Mouse (Mus musculus) forebrain, embryonic 11.5 days (tissue): ENCODE results near the gene Siglecf. TPM values are rescaled to one million over a fixed set of nuclear protein-coding genes. Genes with fewer than 3 reads are reported as not detected.
A peak's percentile ranks its signal among the peaks of the same experiment; 100 is the strongest.

ENCODE experiments used
- ATAC-seq: fragments of 200-750 bp; cut with Nextera tagmentation; replicated peaks from 2 replicates; pipeline ENCODE4 v1.8.0; 2017; ENCODE audit warnings: moderate TSS enrichment; ENCODE audit not compliant: low FRiP score
- DNase-seq: peaks from one replicate; pipeline ENCODE4 v3.0.0-alpha.2; 2017; ENCODE audit warnings: low spot score
- H3K27ac ChIP-seq: fragments of 300-500 bp; sonication (generic); 2 replicates; pipeline ENCODE4 v1.5.1; 2014; ENCODE audit warnings: low read depth, low read length
- H3K27me3 ChIP-seq: fragments of 300-500 bp; sonication (generic); 2 replicates; pipeline ENCODE4 v1.6.1; 2014; ENCODE audit warnings: mild to moderate bottlenecking, low read length, mixed read lengths; ENCODE audit not compliant: control insufficient read depth, insufficient read depth
- H3K36me3 ChIP-seq: fragments of 300-500 bp; sonication (generic); 2 replicates; pipeline ENCODE4 v1.6.1; 2014; ENCODE audit warnings: mild to moderate bottlenecking, low read length, moderate library complexity, mixed read lengths; ENCODE audit not compliant: control insufficient read depth, insufficient read depth
- H3K4me1 ChIP-seq: fragments of 300-500 bp; sonication (generic); replicated peaks from 2 replicates; pipeline ENCODE4 v1.6.1; 2014; ENCODE audit warnings: low read length, mixed read lengths; ENCODE audit not compliant: control insufficient read depth, insufficient read depth
- H3K4me2 ChIP-seq: fragments of 300-500 bp; sonication (generic); 2 replicates; pipeline ENCODE4 v1.6.1; 2014; ENCODE audit warnings: low read depth, mild to moderate bottlenecking, low read length, moderate library complexity, mixed read lengths; ENCODE audit not compliant: severe bottlenecking
- H3K4me3 ChIP-seq: fragments of 300-500 bp; sonication (generic); 2 replicates; pipeline ENCODE4 v1.5.1; 2014; ENCODE audit warnings: low read depth, low read length
- H3K9ac ChIP-seq: fragments of 300-500 bp; sonication (generic); 2 replicates; pipeline ENCODE4 v1.6.1; 2014; ENCODE audit warnings: low read length
- H3K9me3 ChIP-seq: fragments of 300-500 bp; sonication (generic); 2 replicates; pipeline ENCODE4 v1.6.1; 2016; ENCODE audit warnings: low read length, mixed read lengths; ENCODE audit not compliant: control insufficient read depth
- WGBS: fragments of 180-500 bp; shearing (Covaris S2); extraction: QIAGEN DNeasy Blood & Tissue Kit; methylation state at CpG from one replicate; pipeline ENCODE4 v1.1.7; 2014; 5-methylcytosine and 5-hydroxymethylcytosine counted together
- polyA plus RNA-seq: library from polyadenylated mRNA; unstranded; fragments of >200 nt; fragmentation: Nextera tagmentation; extraction: Ambion mirVana; gene quantifications from 2 replicates; pipeline ENCODE4 v1.2.1, GENCODE M21; 2014

Gene Siglecf
- 0.16 and 0.23 TPM in 2 replicates for polyA plus RNA-seq

- Histone ChIP-seq H3K27me3 (no peaks in the 10 kb centered on the region), H3K4me3 (no peak within 1 kb of the TSS), H3K9me3 (no peaks in the 10 kb centered on the region), H3K36me3 (no peaks in the 10 kb centered on the region), H3K27ac (no peak within 1 kb of the TSS), H3K4me2 (no peak within 1 kb of the TSS), H3K9ac (no peak within 1 kb of the TSS), H3K4me1 (no peaks in the 10 kb centered on the region)
- ATAC-seq (no peak), DNase-seq (no peak)
- WGBS: 73% methylated on average over 3 of the region's 3 CpGs
These were observed at the start of gene Siglecf for GRCm38 (mm10) chr7:43351154-43351553. Gene Siglecf, plus strand, starts transcription at chr7:43351341.

GRCm38 (mm10) chr7:43305235-43305634 is 45.9 kb upstream of the Siglecf start:
- Histone ChIP-seq H3K27me3 (no peaks in the 10 kb centered on the region), H3K27ac (no peak overlapping the region), H3K4me2 (no peak overlapping the region), H3K4me1 (no peaks in the 10 kb centered on the region), H3K9me3 (no peaks in the 10 kb centered on the region), H3K9ac (no peak overlapping the region), H3K4me3 (no peak overlapping the region), H3K36me3 (no peaks in the 10 kb centered on the region; the same call in 1 of the 2 replicates)
- ATAC-seq (no peak), DNase-seq (no peak)
- 90% methylated on average over 3 of the region's 3 CpGs for WGBS

DNA sequence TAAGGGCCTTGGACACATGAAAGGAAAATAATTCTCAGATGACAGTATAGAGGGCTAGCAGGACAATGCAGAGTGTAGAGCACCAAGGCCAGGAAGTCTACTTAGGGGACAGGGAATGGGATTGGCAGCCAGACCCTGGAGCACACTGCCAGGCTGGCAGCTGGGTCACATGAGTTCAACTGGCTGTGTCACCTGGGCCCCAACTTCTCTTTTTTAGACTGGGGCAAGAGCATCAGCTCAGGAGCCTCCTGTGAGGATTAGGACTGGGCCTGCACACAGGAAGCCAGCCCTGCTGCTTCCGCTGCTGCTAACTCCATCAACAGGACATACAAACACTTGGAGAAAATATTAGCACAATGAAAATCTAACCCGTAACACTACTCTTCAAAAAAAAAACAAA is 42.1 kb upstream of the Siglecf start:
- Histone ChIP-seq H3K27me3 (no peaks in the 10 kb centered on the region), H3K9ac (no peak overlapping the region), H3K27ac (no peak overlapping the region), H3K36me3 (no peaks in the 10 kb centered on the region), H3K9me3 (no peaks in the 10 kb centered on the region), H3K4me2 (no peak overlapping the region), H3K4me1 (no peaks in the 10 kb centered on the region), H3K4me3 (no peak overlapping the region)
- WGBS: 96% methylated on average over 2 of the region's 2 CpGs
- ATAC-seq (no peak), DNase-seq (no peak)

GRCm38 (mm10) chr7:43311632-43312031 is 39.5 kb upstream of the Siglecf start:
- DNase-seq (no peak), ATAC-seq (no peak)
- Histone ChIP-seq H3K4me3 (no peak overlapping the region), H3K27me3 (no peaks in the 10 kb centered on the region), H3K4me1 (no peaks in the 10 kb centered on the region), H3K36me3 (no peaks in the 10 kb centered on the region), H3K4me2 (no peak overlapping the region), H3K9me3 (no peaks in the 10 kb centered on the region), H3K27ac (no peak overlapping the region), H3K9ac (no peak overlapping the region)
- WGBS: 85% methylated on average over 6 of the region's 6 CpGs

- DNase-seq (peak; percentile 51), ATAC-seq (peak; percentile 76)
- no peaks in the 10 kb centered on the region for H3K36me3 ChIP-seq
- H3K9me3 ChIP-seq: no peaks in the 10 kb centered on the region
- peak overlapping the region; percentile 70 for H3K4me2 ChIP-seq
- H3K27ac ChIP-seq: 0 out of 2 replicates have a peak overlapping the region, but pooled peaks have one; percentile 53
- H3K9ac ChIP-seq: peak overlapping the region; percentile 77
- peak overlapping the region; percentile 70 for H3K4me3 ChIP-seq
- no peaks in the 10 kb centered on the region for H3K4me1 ChIP-seq
- no peaks in the 10 kb centered on the region for H3K27me3 ChIP-seq
- WGBS: 3% methylated on average over 32 of the region's 32 CpGs
These were observed 38.6 kb upstream of the Siglecf start for GRCm38 (mm10) chr7:43312386-43313012.

- ATAC-seq: peak; percentile 95
- Histone ChIP-seq H3K27me3 (no peaks in the 10 kb centered on the region), H3K4me1 (no peaks in the 10 kb centered on the region), H3K36me3 (no peaks in the 10 kb centered on the region), H3K27ac (peak within 1 kb of the TSS; percentile 53), H3K4me2 (peak within 1 kb of the TSS; percentile 70), H3K9me3 (no peaks in the 10 kb centered on the region), H3K4me3 (peak within 1 kb of the TSS; percentile 70), H3K9ac (peak within 1 kb of the TSS; percentile 77)
- peak; percentile 90 for DNase-seq
- WGBS: under 1% methylated on average over 33 of the region's 33 CpGs
These were observed 38.1 kb upstream of the Siglecf start, which contains the start of gene Zfp715 for GRCm38 (mm10) chr7:43313013-43313428. Gene Zfp715, minus strand, starts transcription at chr7:43313294.

GRCm38 (mm10) chr7:43326223-43326780 is 24.8 kb upstream of the Siglecf start:
- ATAC-seq (no peak), DNase-seq (no peak)
- H3K4me2 ChIP-seq: no peak overlapping the region
- no peaks in the 10 kb centered on the region for H3K36me3 ChIP-seq
- H3K27ac ChIP-seq: no peak overlapping the region
- WGBS: 62% methylated on average over 10 of the region's 10 CpGs
- H3K4me3 ChIP-seq: no peak overlapping the region
- H3K9ac ChIP-seq: no peak overlapping the region
- H3K27me3 ChIP-seq: no peaks in the 10 kb centered on the region
- H3K4me1 ChIP-seq: no peaks in the 10 kb centered on the region
- H3K9me3 ChIP-seq: no peaks in the 10 kb centered on the region

- no peak for ATAC-seq
- WGBS: 81% methylated on average over 4 of the region's 4 CpGs
These were observed 23.0 kb upstream of the Siglecf start for GRCm38 (mm10) chr7:43328101-43328500.

GRCm38 (mm10) chr7:43333203-43333602 is 17.9 kb upstream of the Siglecf start:
- Histone ChIP-seq H3K9me3 (no peaks in the 10 kb centered on the region), H3K27ac (no peak overlapping the region), H3K4me3 (no peak overlapping the region), H3K4me1 (no peaks in the 10 kb centered on the region), H3K9ac (no peak overlapping the region), H3K36me3 (no peaks in the 10 kb centered on the region), H3K4me2 (no peak overlapping the region), H3K27me3 (no peaks in the 10 kb centered on the region)
- 47% methylated on average over 5 of the region's 7 CpGs for WGBS
- no peak for ATAC-seq
- no peak for DNase-seq

More at GRCm38 (mm10) chr7:43328101-43328500, 23.0 kb upstream of the Siglecf start:
- Histone ChIP-seq H3K27me3 (no peaks in the 10 kb centered on the region), H3K4me3 (no peak overlapping the region), H3K36me3 (no peaks in the 10 kb centered on the region), H3K4me2 (no peak overlapping the region), H3K9ac (no peak overlapping the region), H3K27ac (no peak overlapping the region), H3K4me1 (no peaks in the 10 kb centered on the region), H3K9me3 (no peaks in the 10 kb centered on the region)
- no peak for DNase-seq
